Mouse (Mus musculus) C2C12 (cell line): ENCODE data around the gene Myrf. TPM values are rescaled to one million over a fixed set of nuclear protein-coding genes. Genes with fewer than 3 reads are reported as not detected.

Source experiments
- H3K27me3 ChIP-seq: one replicate; pipeline ENCODE4 v1.6.1; 2011; ENCODE audit not compliant: control insufficient read depth, insufficient read depth, insufficient read length
- H3K36me3 ChIP-seq: one replicate; pipeline ENCODE4 v1.6.1; 2011; ENCODE audit not compliant: control insufficient read depth, insufficient read depth
- H3K4me3 ChIP-seq: one replicate; pipeline ENCODE4 v1.5.1; 2011; ENCODE audit warnings: mild to moderate bottlenecking, control low read depth; ENCODE audit not compliant: poor library complexity, insufficient read depth, severe bottlenecking
- H3K79me2 ChIP-seq: one replicate; pipeline ENCODE4 v1.6.1; 2011; ENCODE audit not compliant: control insufficient read depth, insufficient read depth
- H3K79me3 ChIP-seq: one replicate; pipeline ENCODE4 v1.6.1; 2011; ENCODE audit warnings: low read depth, control low read depth
- H3ac ChIP-seq: one replicate; pipeline ENCODE3; 2011; ENCODE audit warnings: low read depth; ENCODE audit not compliant: control insufficient read depth, insufficient read length
- CEBPB ChIP-seq: IDR thresholded peaks from one replicate; pipeline ENCODE4 v1.6.1; 2011; ENCODE audit warnings: low read depth, mild to moderate bottlenecking, control low read depth, moderate library complexity
- CTCF ChIP-seq: IDR thresholded peaks from one replicate; pipeline ENCODE4 v1.5.1; 2011; ENCODE audit not compliant: control insufficient read depth, insufficient read depth, insufficient read length
- FOSL1 ChIP-seq: IDR thresholded peaks from one replicate; pipeline ENCODE4 v1.8.0; 2011; ENCODE audit warnings: mild to moderate bottlenecking, low read length; ENCODE audit not compliant: poor library complexity, insufficient read depth, severe bottlenecking
- MAX ChIP-seq: IDR thresholded peaks from one replicate; pipeline ENCODE4 v1.6.1; 2011; ENCODE audit warnings: mild to moderate bottlenecking, control low read depth
- MYOD1 ChIP-seq: IDR thresholded peaks from one replicate; pipeline ENCODE4 v1.6.1; 2011; ENCODE audit warnings: low read depth; ENCODE audit not compliant: control insufficient read depth, insufficient read length
- MYOG ChIP-seq: IDR thresholded peaks from one replicate; pipeline ENCODE4 v1.6.1; 2011; ENCODE audit not compliant: control insufficient read depth, insufficient read length; ENCODE audit errors: extremely low read depth
- USF1 ChIP-seq: IDR thresholded peaks from one replicate; pipeline ENCODE4 v1.6.1; 2011; ENCODE audit warnings: low read depth, mild to moderate bottlenecking, control low read depth, moderate library complexity
- polyA plus RNA-seq: library from polyadenylated mRNA; unstranded; fragments of >200 nt; fragmentation: generic; extraction: Trizol; gene quantifications from one replicate; pipeline ENCODE4 v1.2.1, GENCODE M21; 2012; ENCODE audit warnings: missing spikeins

Myrf gene
- polyA plus RNA-seq, 1 experiment, result 0.21 TPM

- Histone ChIP-seq H3K4me3 (no peak overlapping the region), H3K36me3 (peaks cover 18% of the 10 kb centered on the region), H3ac (no peak overlapping the region), H3K79me3 (peaks cover 2% of the 10 kb centered on the region), H3K27me3 (no peaks in the 10 kb centered on the region), H3K79me2 (peaks cover 4% of the 10 kb centered on the region)
- no peak for TF ChIP-seq MYOD1
Observed at GRCm38 (mm10) chr19:10210885-10211284, 29.7 kb downstream of the Myrf start.

- Histone ChIP-seq H3K27me3 (no peaks in the 10 kb centered on the region), H3K79me2 (peaks cover 25% of the 10 kb centered on the region), H3K36me3 (peaks cover 21% of the 10 kb centered on the region), H3K79me3 (peaks cover 16% of the 10 kb centered on the region), H3K4me3 (no peak overlapping the region), H3ac (no peak overlapping the region)
- TF ChIP-seq MAX, result no peak
- no peak for TF ChIP-seq CTCF
Observed at GRCm38 (mm10) chr19:10208851-10209250, 31.7 kb downstream of the Myrf start.

GRCm38 (mm10) chr19:10205051-10205450 lies 35.5 kb downstream of the Myrf start:
- Histone ChIP-seq H3K79me3 (peaks cover 46% of the 10 kb centered on the region), H3K27me3 (no peaks in the 10 kb centered on the region), H3K79me2 (peaks cover 62% of the 10 kb centered on the region), H3K4me3 (peak overlapping the region; percentile 90), H3K36me3 (peaks cover 41% of the 10 kb centered on the region), H3ac (no peak overlapping the region)
- TF ChIP-seq CTCF (no peak), USF1 (no peak), MYOG (no peak), FOSL1 (no peak), CEBPB (no peak), MYOD1 (no peak), MAX (no peak)

GRCm38 (mm10) chr19:10204616-10205001 lies 35.9 kb downstream of the Myrf start:
- TF ChIP-seq CTCF, result no peak
- TF ChIP-seq MAX, result peak; percentile 49
- TF ChIP-seq CEBPB, result peak; percentile 39
- no peak for TF ChIP-seq MYOG
- no peak for TF ChIP-seq MYOD1
- no peak for TF ChIP-seq USF1
- TF ChIP-seq FOSL1, result no peak
- peak overlapping the region; percentile 47 for H3ac ChIP-seq
- H3K36me3 ChIP-seq, result peaks cover 46% of the 10 kb centered on the region
- peaks cover 47% of the 10 kb centered on the region for H3K79me3 ChIP-seq
- peaks cover 62% of the 10 kb centered on the region for H3K79me2 ChIP-seq
- H3K4me3 ChIP-seq, result peak overlapping the region; percentile 90
- no peaks in the 10 kb centered on the region for H3K27me3 ChIP-seq

GRCm38 (mm10) chr19:10203848-10204615 lies 36.5 kb downstream of the Myrf start, which contains the start of the genes Tmem258 and Fen1:
Tmem258 (plus strand) TSS chr19:10204014.
Fen1 (minus strand) TSS chr19:10204169.
- H3K79me3 ChIP-seq, result peaks cover 47% of the 10 kb centered on the region
- peaks cover 48% of the 10 kb centered on the region for H3K36me3 ChIP-seq
- no peak for TF ChIP-seq CEBPB
- TF ChIP-seq MAX, result peak; percentile 69
- peak; percentile 99 for TF ChIP-seq USF1
- no peak for TF ChIP-seq MYOD1
- H3K79me2 ChIP-seq, result peaks cover 62% of the 10 kb centered on the region
- H3ac ChIP-seq, result peak within 1 kb of the TSS; percentile 72
- peak within 1 kb of the TSS; percentile 90 for H3K4me3 ChIP-seq
- no peaks in the 10 kb centered on the region for H3K27me3 ChIP-seq

- Histone ChIP-seq H3K27me3 (no peaks in the 10 kb centered on the region), H3K79me3 (peaks cover 47% of the 10 kb centered on the region), H3K4me3 (peak overlapping the region; percentile 90), H3ac (peak overlapping the region; percentile 72), H3K79me2 (peaks cover 62% of the 10 kb centered on the region), H3K36me3 (peaks cover 52% of the 10 kb centered on the region)
- TF ChIP-seq MAX, result no peak
Observed at GRCm38 (mm10) chr19:10203146-10203847, 37.3 kb downstream of the Myrf start.
